Mouse (Mus musculus): Measurements from ENCODE around the gene Tsen15. TPM values are rescaled to one million over a fixed set of nuclear protein-coding genes. Genes with fewer than 3 reads are reported as not detected.

The Tsen15 gene
- polyA plus RNA-seq, 1 experiment from 2014 or later = 64.6 TPM

GRCm38 (mm10) chr1:152384589-152384988 lies 1.9 kb downstream of the Tsen15 start:
- H3K9ac ChIP-seq = no peak overlapping the region
- H3K27ac ChIP-seq (ENCODE audit: poor library complexity, severe bottlenecking) = no peak overlapping the region
- H3K4me1 ChIP-seq (replicated peaks) = peaks cover 2% of the 10 kb centered on the region; the same call in 1 of the 2 replicates
- no peak for ATAC-seq (ENCODE audit: insufficient number of reproducible peaks, low FRiP score)
- no peak overlapping the region for H3K4me3 ChIP-seq
- 95% methylated on average over 1 of the region's 1 CpGs for WGBS
- H3K9me3 ChIP-seq (replicated peaks) = no peaks in the 10 kb centered on the region
- H3K36me3 ChIP-seq = peaks cover 24% of the 10 kb centered on the region
- no peak overlapping the region for H3K4me2 ChIP-seq
- H3K27me3 ChIP-seq (replicated peaks) = no peaks in the 10 kb centered on the region

- no peaks in the 10 kb centered on the region for H3K4me1 ChIP-seq (replicated peaks)
- no peak for ATAC-seq (ENCODE audit: insufficient number of reproducible peaks, low FRiP score)
- H3K9ac ChIP-seq = no peak overlapping the region
- no peak overlapping the region for H3K27ac ChIP-seq (ENCODE audit: poor library complexity, severe bottlenecking)
- no peaks in the 10 kb centered on the region for H3K27me3 ChIP-seq (replicated peaks)
- WGBS = 89% methylated on average over 5 of the region's 5 CpGs
- no peak overlapping the region for H3K4me2 ChIP-seq
- H3K9me3 ChIP-seq (replicated peaks) = no peaks in the 10 kb centered on the region
- H3K36me3 ChIP-seq = peaks cover 51% of the 10 kb centered on the region
- H3K4me3 ChIP-seq = no peak overlapping the region
Observed at GRCm38 (mm10) chr1:152378311-152378710, 8.2 kb downstream of the Tsen15 start.

DNA sequence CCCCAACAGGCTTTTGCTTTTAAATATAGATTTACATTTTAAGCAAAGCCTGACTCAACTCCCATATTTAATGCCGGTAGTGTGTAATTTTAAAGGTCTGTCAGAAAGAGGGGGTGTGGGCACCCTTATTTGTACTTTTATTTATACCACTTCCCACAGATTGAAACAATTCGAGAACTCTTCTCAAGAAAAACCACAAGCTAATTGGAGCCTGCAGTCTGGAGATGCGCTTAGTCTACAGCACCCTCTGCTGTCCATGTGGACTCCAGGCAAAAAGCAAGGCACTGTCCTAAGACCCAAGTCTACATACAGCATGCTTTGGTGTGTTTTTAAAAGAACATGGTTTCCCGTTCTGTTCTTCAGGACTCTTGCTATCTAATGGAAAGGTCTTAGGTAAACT lies 17.3 kb downstream of the Tsen15 start:
- Histone ChIP-seq H3K4me3 (no peak overlapping the region), H3K9me3 (replicated peaks) (no peaks in the 10 kb centered on the region), H3K4me2 (no peak overlapping the region), H3K9ac (no peak overlapping the region), H3K27ac (ENCODE audit: poor library complexity, severe bottlenecking) (peak overlapping the region; percentile 90), H3K27me3 (replicated peaks) (no peaks in the 10 kb centered on the region), H3K4me1 (replicated peaks) (peaks cover 17% of the 10 kb centered on the region), H3K36me3 (peaks cover 14% of the 10 kb centered on the region)
- peak; percentile 54; the same call in 1 of the 2 replicates for ATAC-seq (ENCODE audit: insufficient number of reproducible peaks, low FRiP score)
- 21% methylated on average over 4 of the region's 4 CpGs for WGBS

GRCm38 (mm10) chr1:152368311-152369088 lies 18.0 kb downstream of the Tsen15 start:
- H3K4me3 ChIP-seq = no peak overlapping the region
- 36% methylated on average over 13 of the region's 13 CpGs for WGBS
- ATAC-seq (ENCODE audit: insufficient number of reproducible peaks, low FRiP score) = peak; percentile 85

GRCm38 (mm10) chr1:152356721-152357120 lies 29.8 kb downstream of the Tsen15 start:
- no peaks in the 10 kb centered on the region for H3K36me3 ChIP-seq
- no peak overlapping the region for H3K4me2 ChIP-seq
- H3K27ac ChIP-seq (ENCODE audit: poor library complexity, severe bottlenecking) = no peak overlapping the region
- no peaks in the 10 kb centered on the region for H3K27me3 ChIP-seq (replicated peaks)
- 49% methylated on average over 4 of the region's 4 CpGs for WGBS
- no peaks in the 10 kb centered on the region for H3K9me3 ChIP-seq (replicated peaks)
- ATAC-seq (ENCODE audit: insufficient number of reproducible peaks, low FRiP score) = no peak
- H3K4me1 ChIP-seq (replicated peaks) = no peaks in the 10 kb centered on the region
- no peak overlapping the region for H3K4me3 ChIP-seq
- no peak overlapping the region for H3K9ac ChIP-seq

More at GRCm38 (mm10) chr1:152368311-152369088, 18.0 kb downstream of the Tsen15 start:
- no peak overlapping the region for H3K9ac ChIP-seq
- no peaks in the 10 kb centered on the region for H3K27me3 ChIP-seq (replicated peaks)
- peak overlapping the region; percentile 22; the same call in 1 of the 2 replicates for H3K4me2 ChIP-seq
- peak overlapping the region; percentile 90 for H3K27ac ChIP-seq (ENCODE audit: poor library complexity, severe bottlenecking)
- H3K9me3 ChIP-seq (replicated peaks) = no peaks in the 10 kb centered on the region
- H3K36me3 ChIP-seq = peaks cover 14% of the 10 kb centered on the region
- peaks cover 17% of the 10 kb centered on the region for H3K4me1 ChIP-seq (replicated peaks)

DNA sequence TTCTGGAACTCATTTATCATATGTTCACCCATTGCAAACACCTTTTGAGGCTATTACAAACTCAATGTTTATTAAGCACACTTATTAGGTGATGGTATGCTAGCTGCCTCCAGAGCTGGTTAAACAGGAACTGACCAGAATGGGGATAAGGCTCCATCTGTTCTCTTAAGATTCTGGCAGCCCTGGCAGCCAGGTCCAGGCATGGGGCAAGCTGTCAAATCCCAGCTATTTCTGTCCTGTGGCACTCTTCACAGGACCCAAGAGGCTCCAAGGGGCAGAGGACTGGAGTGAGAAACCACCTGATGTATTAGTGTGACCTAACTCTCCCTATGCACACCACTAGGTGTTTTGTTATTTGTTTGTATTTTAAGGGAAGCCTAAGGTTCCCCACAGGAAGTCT lies 38.5 kb downstream of the Tsen15 start:
- no peaks in the 10 kb centered on the region for H3K9me3 ChIP-seq (replicated peaks)
- peaks cover 4% of the 10 kb centered on the region; the same call in 1 of the 2 replicates for H3K4me1 ChIP-seq (replicated peaks)
- no peak overlapping the region for H3K4me2 ChIP-seq
- no peak overlapping the region for H3K9ac ChIP-seq
- no peak overlapping the region for H3K4me3 ChIP-seq
- H3K27me3 ChIP-seq (replicated peaks) = no peaks in the 10 kb centered on the region
- no peak overlapping the region for H3K27ac ChIP-seq (ENCODE audit: poor library complexity, severe bottlenecking)
- no peak for ATAC-seq (ENCODE audit: insufficient number of reproducible peaks, low FRiP score)
- no peaks in the 10 kb centered on the region for H3K36me3 ChIP-seq

DNA sequence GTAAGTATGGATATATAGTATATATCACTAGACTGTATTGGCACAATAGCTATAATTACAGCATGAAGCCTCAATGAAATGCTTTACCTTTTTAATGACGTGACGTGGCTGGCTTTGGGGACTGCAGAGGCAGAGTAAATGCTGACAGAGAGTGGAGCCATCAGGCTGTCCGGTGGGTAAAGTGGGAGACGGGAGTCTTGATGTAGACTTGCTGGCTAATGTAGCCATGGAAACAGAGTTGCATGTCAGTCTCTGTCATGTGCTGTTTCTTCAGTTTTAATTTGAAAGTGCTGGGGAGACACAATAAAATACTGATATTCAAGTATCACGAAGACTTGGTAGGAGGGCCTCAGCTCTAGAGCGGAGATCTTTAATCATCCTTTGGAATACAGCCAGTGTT lies 62.5 kb downstream of the Tsen15 start:
- Histone ChIP-seq H3K27ac (ENCODE audit: poor library complexity, severe bottlenecking) (no peak overlapping the region), H3K4me3 (no peak overlapping the region), H3K4me1 (replicated peaks) (no peaks in the 10 kb centered on the region), H3K9ac (no peak overlapping the region), H3K9me3 (replicated peaks) (no peaks in the 10 kb centered on the region), H3K4me2 (no peak overlapping the region), H3K27me3 (replicated peaks) (no peaks in the 10 kb centered on the region), H3K36me3 (no peaks in the 10 kb centered on the region)
- ATAC-seq (ENCODE audit: insufficient number of reproducible peaks, low FRiP score) = no peak
- 82% methylated on average over 6 of the region's 6 CpGs for WGBS

Other genes starting within 250 kb of the Tsen15 start
- gene Colgalt2, start 13.1 kb upstream of the Tsen15 start, polyA plus RNA-seq (2016; fragmentation: Nextera tagmentation; extraction: Ambion mirVana) = 5.5 TPM in 2 replicates